Mouse (Mus musculus): ENCODE results near the gene Vps18.

GRCm38 (mm10) chr2:119293311-119293710 is 4.8 kb downstream of the Vps18 start:
- TF ChIP-seq POLR2A (IDR thresholded peaks at IDR 0.05; ENCODE audit: insufficient read depth, low read depth, low read length) (no peak), CTCF (IDR thresholded peaks at IDR 0.05) (no peak), EP300 (IDR thresholded peaks at IDR 0.05; ENCODE audit: insufficient read depth, low read depth, low read length) (no peak)

All from heart, adult 2 months (tissue).